Mouse (Mus musculus) forebrain, embryonic 12.5 days (tissue): ENCODE measurements around the gene Ffar4. TPM values are rescaled to one million over a fixed set of nuclear protein-coding genes. Genes with fewer than 3 reads are reported as not detected.

Experiments
- ATAC-seq: fragments of 200-750 bp; cut with Nextera tagmentation; 2 replicates; pipeline ENCODE4 v1.8.0; 2017; ENCODE audit warnings: moderate TSS enrichment; ENCODE audit not compliant: low FRiP score
- H3K27ac ChIP-seq: fragments of 300-500 bp; sonication (generic); 2 replicates; pipeline ENCODE4 v1.5.1; 2016; ENCODE audit warnings: mild to moderate bottlenecking
- H3K27me3 ChIP-seq: fragments of 300-500 bp; sonication (generic); 2 replicates; pipeline ENCODE4 v1.6.1; 2016; ENCODE audit warnings: mild to moderate bottlenecking
- H3K36me3 ChIP-seq: fragments of 300-500 bp; sonication (generic); replicated peaks from 2 replicates; pipeline ENCODE4 v1.6.1; 2016; ENCODE audit warnings: mild to moderate bottlenecking
- H3K4me1 ChIP-seq: fragments of 300-500 bp; sonication (generic); 2 replicates; pipeline ENCODE4 v1.6.1; 2016
- H3K4me2 ChIP-seq: fragments of 300-500 bp; sonication (generic); 2 replicates; pipeline ENCODE4 v1.6.1; 2016; ENCODE audit warnings: mild to moderate bottlenecking, moderate library complexity
- H3K4me3 ChIP-seq: fragments of 300-500 bp; sonication (generic); replicated peaks from 2 replicates; pipeline ENCODE4 v1.5.1; 2016; ENCODE audit warnings: mild to moderate bottlenecking
- H3K9ac ChIP-seq: fragments of 300-500 bp; sonication (generic); 2 replicates; pipeline ENCODE4 v1.6.1; 2016; ENCODE audit warnings: mild to moderate bottlenecking
- H3K9me3 ChIP-seq: fragments of 300-500 bp; sonication (generic); 2 replicates; pipeline ENCODE4 v1.6.1; 2016
- WGBS: fragments of 180-500 bp; shearing (Covaris S2); methylation state at CpG from one replicate; pipeline ENCODE4 v1.1.7; 2016; 5-methylcytosine and 5-hydroxymethylcytosine counted together
- polyA plus RNA-seq: library from polyadenylated mRNA; unstranded; fragments of >200 nt; fragmentation: Nextera tagmentation; extraction: Ambion mirVana; gene quantifications from 2 replicates; pipeline ENCODE4 v1.2.1, GENCODE M21; 2016

Ffar4 gene
- polyA plus RNA-seq, 1 experiment from 2014 or later: not detected

DNA sequence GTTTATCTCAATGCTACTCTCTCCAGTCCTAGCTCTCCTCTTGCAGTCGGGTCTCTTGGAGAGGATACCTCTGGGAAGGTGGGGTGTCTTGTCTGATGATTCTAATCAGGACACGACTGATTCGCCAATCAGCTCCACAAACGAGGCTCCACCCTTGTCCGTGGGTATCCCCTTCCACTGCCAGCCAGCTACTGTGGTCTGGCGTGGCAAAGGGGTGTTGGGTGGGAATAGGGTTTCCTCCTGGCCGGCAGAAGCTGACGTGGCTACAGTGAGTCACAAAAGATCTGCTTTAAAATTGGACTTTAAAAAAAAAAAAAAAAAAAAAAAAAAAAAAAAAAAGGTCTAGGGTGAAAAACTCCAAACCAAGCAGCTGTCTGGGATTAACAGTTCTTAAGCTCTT lies 14.2 kb downstream of the Ffar4 start:
- no peaks in the 10 kb centered on the region for H3K27me3 ChIP-seq
- H3K4me2 ChIP-seq: no peak overlapping the region
- 79% methylated on average over 8 of the region's 8 CpGs for WGBS
- H3K4me3 ChIP-seq: no peak overlapping the region
- H3K27ac ChIP-seq: no peak overlapping the region
- no peaks in the 10 kb centered on the region for H3K9me3 ChIP-seq
- H3K9ac ChIP-seq: no peak overlapping the region
- H3K36me3 ChIP-seq: no peaks in the 10 kb centered on the region
- no peak for ATAC-seq
- H3K4me1 ChIP-seq: no peaks in the 10 kb centered on the region

GRCm38 (mm10) chr19:38112575-38112974 lies 15.7 kb downstream of the Ffar4 start:
- H3K9me3 ChIP-seq: no peaks in the 10 kb centered on the region
- H3K36me3 ChIP-seq: no peaks in the 10 kb centered on the region
- no peak overlapping the region for H3K4me2 ChIP-seq
- H3K9ac ChIP-seq: no peak overlapping the region
- no peaks in the 10 kb centered on the region for H3K27me3 ChIP-seq
- no peak overlapping the region for H3K4me3 ChIP-seq
- no peaks in the 10 kb centered on the region for H3K4me1 ChIP-seq
- H3K27ac ChIP-seq: no peak overlapping the region
- 47% methylated on average over 4 of the region's 4 CpGs for WGBS
- no peak for ATAC-seq

DNA sequence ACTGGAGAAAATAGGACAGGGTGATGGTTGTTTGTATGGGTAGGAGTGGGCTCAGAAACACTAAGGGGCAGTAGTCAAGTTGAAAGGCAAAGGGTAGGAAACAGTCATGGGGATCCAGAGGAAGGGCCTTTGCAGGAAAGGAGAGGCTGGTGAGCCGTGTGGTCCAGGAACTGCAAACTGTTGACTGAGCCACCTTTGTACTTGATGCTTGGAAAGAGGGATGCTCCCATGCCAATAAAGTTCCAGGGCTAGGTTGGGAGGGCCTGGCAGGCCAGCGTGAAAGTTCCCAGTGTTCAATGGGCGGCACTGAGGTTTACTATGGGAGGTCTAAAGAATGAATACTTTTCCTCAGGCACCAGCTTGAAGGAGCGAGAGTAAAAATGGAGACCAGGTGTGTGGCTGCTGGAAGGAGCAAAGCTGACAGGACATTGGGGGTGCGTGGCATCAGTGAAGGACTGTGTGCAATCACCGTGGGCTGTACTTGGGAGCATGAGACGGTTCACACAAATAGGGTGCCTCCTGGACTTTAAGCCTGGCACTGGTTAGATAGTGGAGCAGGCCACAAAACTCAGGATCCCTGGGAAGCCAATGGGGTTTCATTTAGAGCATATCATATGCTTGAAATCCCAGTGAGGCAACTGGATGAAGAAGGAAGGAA lies 18.1 kb downstream of the Ffar4 start:
- no peak for ATAC-seq
- Histone ChIP-seq H3K4me3 (no peak overlapping the region), H3K4me2 (no peak overlapping the region), H3K27ac (no peak overlapping the region), H3K4me1 (no peaks in the 10 kb centered on the region), H3K9ac (no peak overlapping the region), H3K9me3 (no peaks in the 10 kb centered on the region), H3K36me3 (no peaks in the 10 kb centered on the region), H3K27me3 (no peaks in the 10 kb centered on the region)
- WGBS: 87% methylated on average over 7 of the region's 7 CpGs

DNA sequence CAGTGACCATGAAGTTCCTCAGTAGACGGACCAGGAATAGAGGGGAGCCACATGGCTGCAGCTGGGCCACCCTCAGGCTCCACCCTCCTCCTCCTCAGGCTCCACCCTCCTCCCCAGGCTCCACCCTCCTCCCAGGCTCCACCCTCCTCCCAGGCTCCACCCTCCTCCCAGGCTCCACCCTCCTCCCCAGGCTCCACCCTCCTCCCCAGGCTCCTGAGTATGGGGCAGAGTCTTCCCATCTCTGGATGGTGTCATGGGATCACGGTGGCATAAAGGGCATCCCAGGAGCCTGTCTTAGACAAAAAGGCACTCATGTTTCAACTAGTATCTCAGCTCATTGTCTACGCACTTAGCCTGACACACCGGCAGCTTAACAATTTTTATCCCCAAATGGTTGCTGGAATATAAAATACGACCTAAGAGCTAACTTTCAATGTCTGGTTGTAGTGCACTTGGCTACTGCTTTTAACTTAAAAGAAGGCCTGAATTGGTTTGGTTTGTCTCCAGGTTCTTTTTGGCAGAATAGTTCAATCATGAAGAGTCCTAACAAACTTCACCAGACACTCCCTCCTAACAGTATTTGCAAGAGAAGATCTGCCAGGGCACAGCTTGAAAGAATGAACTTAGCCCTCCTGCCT lies 23.4 kb downstream of the Ffar4 start:
- Histone ChIP-seq H3K36me3 (no peaks in the 10 kb centered on the region), H3K9ac (no peak overlapping the region), H3K9me3 (no peaks in the 10 kb centered on the region), H3K4me3 (no peak overlapping the region), H3K27me3 (peaks cover 32% of the 10 kb centered on the region), H3K4me2 (no peak overlapping the region), H3K4me1 (peaks cover 10% of the 10 kb centered on the region), H3K27ac (no peak overlapping the region)
- no peak for ATAC-seq
- WGBS: 82% methylated on average over 5 of the region's 5 CpGs

- H3K9me3 ChIP-seq: no peaks in the 10 kb centered on the region
- peaks cover 10% of the 10 kb centered on the region for H3K4me1 ChIP-seq
- no peaks in the 10 kb centered on the region for H3K36me3 ChIP-seq
- WGBS: 28% methylated on average over 9 of the region's 9 CpGs
- peak overlapping the region; percentile 86 for H3K4me2 ChIP-seq
- peak overlapping the region; percentile 57 for H3K4me3 ChIP-seq
- no peak for ATAC-seq
- no peak overlapping the region for H3K27ac ChIP-seq
- H3K27me3 ChIP-seq: peaks cover 41% of the 10 kb centered on the region
- no peak overlapping the region for H3K9ac ChIP-seq
Measured at GRCm38 (mm10) chr19:38123921-38124320, 27.1 kb downstream of the Ffar4 start.

DNA sequence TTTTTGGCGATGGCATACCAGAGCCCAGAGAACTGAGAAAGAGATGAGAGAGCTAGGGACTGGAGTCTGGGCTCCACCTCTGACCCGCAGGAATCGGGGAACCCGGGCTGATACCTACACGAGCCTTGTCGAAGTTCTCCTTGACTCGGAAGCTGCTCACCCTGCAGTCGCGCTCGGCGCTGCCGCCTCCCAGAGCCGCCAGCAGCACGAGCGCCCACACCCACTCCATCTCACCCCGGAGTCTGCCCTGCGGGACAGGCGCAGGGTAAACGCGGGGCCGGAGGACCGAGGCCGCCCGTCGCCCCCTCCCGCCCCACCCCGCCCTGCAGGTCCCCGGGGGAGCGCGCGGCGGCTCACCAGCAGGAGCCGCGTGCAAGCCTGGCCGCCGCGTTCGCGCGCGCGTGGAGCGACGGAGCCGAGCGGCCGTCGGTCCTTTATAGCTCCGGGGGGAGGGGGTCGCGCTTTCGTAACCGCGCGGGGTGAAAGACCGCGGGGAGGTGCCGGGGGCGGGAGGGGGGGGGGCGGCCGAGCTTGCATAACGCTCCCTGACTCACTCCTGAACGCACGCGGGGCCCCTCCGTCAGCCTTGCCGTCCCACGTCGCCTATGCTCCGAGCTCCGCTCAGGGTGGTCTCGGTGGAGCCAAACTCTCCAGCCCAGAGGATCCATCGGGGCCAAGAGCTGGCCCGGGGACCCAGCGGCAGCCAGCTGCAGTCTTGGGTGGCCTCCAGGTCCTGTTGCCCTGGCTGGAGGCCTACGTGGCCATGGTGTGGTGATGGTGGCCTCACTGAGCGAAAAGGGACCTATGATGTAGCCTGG lies 27.7 kb downstream of the Ffar4 start:
- no peaks in the 10 kb centered on the region for H3K9me3 ChIP-seq
- H3K27ac ChIP-seq: no peak overlapping the region
- peaks cover 41% of the 10 kb centered on the region for H3K27me3 ChIP-seq
- H3K9ac ChIP-seq: peak overlapping the region; percentile 57
- peak overlapping the region; percentile 57 for H3K4me3 ChIP-seq
- peak; percentile 57 for ATAC-seq
- 2% methylated on average over 38 of the region's 77 CpGs for WGBS
- peaks cover 10% of the 10 kb centered on the region for H3K4me1 ChIP-seq
- H3K36me3 ChIP-seq: no peaks in the 10 kb centered on the region
- H3K4me2 ChIP-seq: peak overlapping the region; percentile 86

DNA sequence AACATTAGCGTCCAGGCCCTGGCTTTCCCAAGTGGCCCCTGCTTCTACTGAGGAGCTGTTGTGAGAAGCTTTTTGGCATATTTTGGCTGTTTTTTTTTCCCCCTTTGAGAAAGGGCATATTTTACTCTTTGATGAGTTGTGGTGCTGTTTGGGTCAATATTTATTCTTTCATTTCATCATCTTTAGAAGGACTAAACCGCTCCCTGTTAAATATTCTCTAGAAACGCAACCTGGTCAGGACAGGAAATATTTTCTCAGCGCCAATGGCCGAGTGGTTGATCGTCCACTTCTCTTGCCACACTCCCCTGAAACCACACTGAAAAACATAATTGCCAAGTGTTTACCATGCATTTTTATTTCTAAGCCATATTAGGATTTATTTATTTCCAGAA lies 28.3 kb downstream of the Ffar4 start, which contains the start of gene Rbp4:
Rbp4 (minus strand) TSS at position 63 of the 392 bp plus-strand sequence.
- Histone ChIP-seq H3K4me1 (peaks cover 10% of the 10 kb centered on the region), H3K4me2 (peak within 1 kb of the TSS; percentile 86), H3K9me3 (no peaks in the 10 kb centered on the region), H3K27me3 (peaks cover 41% of the 10 kb centered on the region), H3K36me3 (no peaks in the 10 kb centered on the region), H3K27ac (no peak within 1 kb of the TSS), H3K4me3 (peak within 1 kb of the TSS; percentile 57), H3K9ac (peak within 1 kb of the TSS; percentile 57)
- 66% methylated on average over 6 of the region's 6 CpGs for WGBS
- no peak for ATAC-seq

- H3K36me3 ChIP-seq: no peaks in the 10 kb centered on the region
- WGBS: 78% methylated on average over 8 of the region's 8 CpGs
Measured at GRCm38 (mm10) chr19:38126656-38127055, 29.8 kb downstream of the Ffar4 start.

DNA sequence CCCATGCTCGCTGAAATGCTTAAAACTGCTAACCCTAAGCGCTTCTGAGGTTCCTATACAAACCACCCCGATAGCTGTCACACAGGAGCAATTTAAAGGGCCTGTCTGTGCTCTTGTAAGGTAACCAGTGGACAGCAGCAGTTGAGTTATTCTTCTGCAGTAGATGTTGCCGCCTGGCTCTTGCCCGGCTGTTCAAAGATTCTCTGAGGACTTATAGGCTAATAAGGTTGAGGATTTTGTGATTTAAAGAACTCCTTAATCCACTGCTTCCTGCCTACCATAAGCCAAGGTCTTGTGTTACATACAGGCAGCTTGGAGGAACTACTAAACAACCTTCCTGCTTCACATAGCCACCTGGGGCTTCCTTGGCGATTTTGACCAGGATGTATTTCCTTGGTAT lies 35.6 kb downstream of the Ffar4 start, which contains the start of gene Pde6c:
Pde6c (plus strand) TSS at position 301 of the 400 bp plus-strand sequence.
- Histone ChIP-seq H3K4me3 (no peak within 1 kb of the TSS), H3K27me3 (no peaks in the 10 kb centered on the region), H3K9me3 (no peaks in the 10 kb centered on the region), H3K9ac (no peak within 1 kb of the TSS), H3K36me3 (no peaks in the 10 kb centered on the region), H3K4me2 (no peak within 1 kb of the TSS), H3K4me1 (no peaks in the 10 kb centered on the region), H3K27ac (no peak within 1 kb of the TSS)
- 81% methylated on average over 6 of the region's 6 CpGs for WGBS
- ATAC-seq: no peak

More at GRCm38 (mm10) chr19:38126656-38127055, 29.8 kb downstream of the Ffar4 start:
- H3K27me3 ChIP-seq: peaks cover 37% of the 10 kb centered on the region
- no peaks in the 10 kb centered on the region for H3K9me3 ChIP-seq
- no peak overlapping the region for H3K27ac ChIP-seq
- peaks cover 10% of the 10 kb centered on the region for H3K4me1 ChIP-seq
- no peak for ATAC-seq
- no peak overlapping the region for H3K4me2 ChIP-seq
- H3K9ac ChIP-seq: no peak overlapping the region
- H3K4me3 ChIP-seq: no peak overlapping the region

DNA sequence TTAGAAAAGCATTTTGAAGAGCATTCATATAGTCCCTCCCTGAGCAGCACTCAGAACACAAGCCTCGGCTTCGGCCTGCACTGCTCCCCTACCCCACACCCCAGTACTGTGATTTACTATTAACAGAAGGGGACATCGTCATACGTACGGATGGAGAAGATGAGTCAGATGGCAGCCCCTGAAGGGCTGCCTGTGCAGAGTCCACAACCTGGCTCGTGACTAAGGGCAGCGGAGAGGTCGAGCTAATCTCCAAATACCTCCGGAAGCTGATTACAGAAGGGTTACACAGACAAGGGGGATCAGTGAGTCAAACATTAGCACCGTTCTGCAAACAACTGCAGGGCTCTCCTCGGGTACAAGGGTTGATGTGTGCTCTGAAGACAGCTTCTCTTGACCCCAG lies 37.1 kb downstream of the Ffar4 start:
- Histone ChIP-seq H3K9ac (no peak overlapping the region), H3K9me3 (no peaks in the 10 kb centered on the region), H3K27ac (no peak overlapping the region), H3K4me3 (no peak overlapping the region), H3K4me2 (no peak overlapping the region), H3K4me1 (no peaks in the 10 kb centered on the region), H3K27me3 (no peaks in the 10 kb centered on the region), H3K36me3 (no peaks in the 10 kb centered on the region)
- no peak for ATAC-seq
- 77% methylated on average over 11 of the region's 11 CpGs for WGBS

GRCm38 (mm10) chr19:38134806-38135205 lies 37.9 kb downstream of the Ffar4 start:
- no peak for ATAC-seq

GRCm38 (mm10) chr19:38143540-38144271 lies 46.8 kb downstream of the Ffar4 start:
- 80% methylated on average over 4 of the region's 4 CpGs for WGBS
- Histone ChIP-seq H3K4me3 (no peak overlapping the region), H3K27me3 (no peaks in the 10 kb centered on the region), H3K9ac (no peak overlapping the region), H3K9me3 (no peaks in the 10 kb centered on the region), H3K4me1 (no peaks in the 10 kb centered on the region), H3K27ac (no peak overlapping the region), H3K4me2 (no peak overlapping the region), H3K36me3 (no peaks in the 10 kb centered on the region)
- no peak for ATAC-seq

More at GRCm38 (mm10) chr19:38134806-38135205, 37.9 kb downstream of the Ffar4 start:
- H3K4me2 ChIP-seq: no peak overlapping the region
- no peaks in the 10 kb centered on the region for H3K9me3 ChIP-seq
- no peak overlapping the region for H3K9ac ChIP-seq
- H3K27me3 ChIP-seq: no peaks in the 10 kb centered on the region
- H3K4me1 ChIP-seq: no peaks in the 10 kb centered on the region
- WGBS: 88% methylated on average over 6 of the region's 6 CpGs
- no peaks in the 10 kb centered on the region for H3K36me3 ChIP-seq
- no peak overlapping the region for H3K4me3 ChIP-seq
- no peak overlapping the region for H3K27ac ChIP-seq
